Mouse (Mus musculus) B cell, adult (primary cell): ENCODE measurements around the gene 2610507B11Rik. TPM values are rescaled to one million over a fixed set of nuclear protein-coding genes. Genes with fewer than 3 reads are reported as not detected.

ENCODE experiments used
- total RNA-seq: library from RNA; stranded (reverse); gene quantifications from 4 replicates; pipeline ENCODE4 v1.2.4, GENCODE M21; 2023; ENCODE audit not compliant: inconsistent age

2610507B11Rik gene
- total RNA-seq = 109 to 122 TPM (median 117 TPM) in 4 replicates

GRCm38 (mm10) chr11:78261380-78262352 is at the start of gene 2610507B11Rik:
Gene 2610507B11Rik, plus strand, starts transcription at chr11:78261752.

GRCm38 (mm10) chr11:78245627-78246317 is 15.8 kb upstream of the 2610507B11Rik start, which contains the start of the genes Sdf2 and Supt6:
Gene Sdf2, plus strand, starts transcription at chr11:78245746.
Gene Supt6, minus strand, starts transcription at chr11:78245987.

GRCm38 (mm10) chr11:78290654-78291053 is 29.1 kb downstream of the 2610507B11Rik start, which contains the start of gene BC030499:
Gene BC030499, plus strand, starts transcription at chr11:78290841.

DNA sequence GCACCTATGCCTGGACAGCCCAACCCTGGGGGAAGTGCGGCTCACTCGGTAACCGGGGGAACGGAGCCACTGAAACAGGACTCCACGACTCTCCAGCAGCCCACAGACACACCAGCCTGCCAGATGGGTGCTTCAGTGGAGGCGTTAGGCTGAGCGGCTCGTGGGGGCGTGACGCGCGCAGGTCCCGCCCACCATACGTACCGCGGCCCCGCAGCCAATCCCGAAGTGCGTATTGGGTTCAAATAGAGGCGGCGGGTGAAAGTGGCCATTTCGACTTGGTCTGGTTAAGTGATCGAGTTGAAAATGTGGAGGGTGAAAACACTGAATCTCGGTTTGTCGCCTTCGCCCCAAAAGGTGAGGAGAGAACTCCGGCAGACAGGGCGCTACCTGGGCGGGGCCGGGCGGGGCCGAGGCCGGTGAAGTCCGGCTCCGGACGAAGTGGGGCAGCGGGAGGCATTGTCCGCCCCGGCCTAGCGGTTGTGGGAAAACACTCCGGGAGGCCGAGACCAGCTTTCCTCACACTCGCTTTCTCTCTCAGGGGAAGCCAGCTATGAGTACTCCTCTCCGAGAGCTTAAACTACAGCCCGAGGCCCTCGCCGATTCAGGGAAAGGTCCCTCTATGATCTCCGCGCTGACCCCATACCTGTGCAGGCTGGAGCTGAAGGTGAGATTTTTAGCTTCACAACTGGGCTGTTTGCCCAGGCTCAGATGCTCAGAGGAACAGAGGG is 40.0 kb downstream of the 2610507B11Rik start, which contains the start of gene Spag5:
Gene Spag5, plus strand, starts transcription at position 173 of the 728 bp plus-strand sequence.

DNA sequence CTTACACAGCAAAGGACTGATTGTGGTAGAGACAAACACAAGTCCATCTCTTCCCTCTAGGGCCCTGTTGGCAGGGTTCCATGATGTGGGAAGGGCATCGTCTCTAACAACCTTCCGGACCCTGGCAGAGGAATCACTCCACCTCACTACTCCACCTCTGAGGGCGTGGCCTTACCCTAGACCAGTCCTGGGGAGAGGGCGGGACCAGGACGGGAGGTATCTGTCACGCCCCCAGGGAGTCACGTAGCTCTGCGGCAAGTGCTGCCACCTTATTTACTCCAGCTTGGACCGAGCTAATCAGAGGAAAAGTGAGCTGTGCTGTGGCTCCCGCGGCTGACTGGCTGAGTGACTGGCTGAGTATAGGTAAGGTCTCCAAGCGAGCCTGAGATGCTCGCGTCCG is 61.3 kb downstream of the 2610507B11Rik start, which contains the start of gene Aldoc:
Gene Aldoc, plus strand, starts transcription at position 109 of the 400 bp plus-strand sequence.

GRCm38 (mm10) chr11:78327634-78328511 is 66.3 kb downstream of the 2610507B11Rik start, which contains the start of gene Pigs:
Gene Pigs, plus strand, starts transcription at chr11:78328415.

Other genes with a start within 250 kb of the 2610507B11Rik start
- gene Dhrs13, start 229.5 kb upstream of the 2610507B11Rik start, total RNA-seq = 0.66 to 1.5 TPM (median 0.91 TPM) in 4 replicates
- 9.9 to 15.5 TPM (median 14.6 TPM) in 4 replicates for gene Flot2, start 223.8 kb upstream of the 2610507B11Rik start, total RNA-seq
- 25.0 to 26.8 TPM (median 26.0 TPM) in 4 replicates for gene Eral1, start 181.4 kb upstream of the 2610507B11Rik start, total RNA-seq
- gene Fam222b, start 167.1 kb upstream of the 2610507B11Rik start, total RNA-seq = 13.5 to 15.4 TPM (median 14.2 TPM) in 4 replicates
- gene Traf4, start 96.2 kb upstream of the 2610507B11Rik start, total RNA-seq = 48.0 to 55.4 TPM (median 52.7 TPM) in 4 replicates
- gene Nek8, start 85.1 kb upstream of the 2610507B11Rik start, total RNA-seq = 15.4 to 24.4 TPM (median 18.0 TPM) in 4 replicates
- gene Tlcd1, start 85.0 kb upstream of the 2610507B11Rik start, total RNA-seq = 4.0 to 5.8 TPM (median 5.6 TPM) in 4 replicates
- gene Rpl23a, start 78.2 kb upstream of the 2610507B11Rik start, total RNA-seq = 2,508 to 2,612 TPM (median 2,568 TPM) in 4 replicates
- 0.99 to 1.9 TPM in 2 of 4 replicates, not detected in the others for gene Rab34, start 73.3 kb upstream of the 2610507B11Rik start, total RNA-seq
- gene Proca1, start 68.4 kb upstream of the 2610507B11Rik start, total RNA-seq = not detected in 4 replicates
- gene Sdf2, start 16.0 kb upstream of the 2610507B11Rik start, total RNA-seq = 55.1 to 64.3 TPM (median 58.4 TPM) in 4 replicates
- 68.6 to 78.0 TPM (median 72.8 TPM) in 4 replicates for gene Supt6, start 15.8 kb upstream of the 2610507B11Rik start, total RNA-seq
- 1.3 to 2.3 TPM (median 2.0 TPM) in 4 replicates for gene BC030499, start 29.1 kb downstream of the 2610507B11Rik start, total RNA-seq
- 2.5 to 6.3 TPM (median 4.3 TPM) in 4 replicates for gene Spag5, start 39.8 kb downstream of the 2610507B11Rik start, total RNA-seq
- 34.3 to 36.6 TPM (median 35.0 TPM) in 4 replicates for gene Aldoc, start 61.2 kb downstream of the 2610507B11Rik start, total RNA-seq
- gene Pigs, start 66.7 kb downstream of the 2610507B11Rik start, total RNA-seq = 53.8 to 62.9 TPM (median 56.3 TPM) in 4 replicates
- 55.4 to 61.9 TPM (median 57.2 TPM) in 4 replicates for gene Unc119, start 81.7 kb downstream of the 2610507B11Rik start, total RNA-seq
- not detected in 4 replicates for gene Foxn1, start 124.8 kb downstream of the 2610507B11Rik start, total RNA-seq
- gene Slc13a2, start 160.5 kb downstream of the 2610507B11Rik start, total RNA-seq = not detected in 4 replicates
- gene Slc46a1, start 203.9 kb downstream of the 2610507B11Rik start, total RNA-seq = 0.36 to 2.1 TPM (median 0.70 TPM) in 4 replicates
- gene Sarm1, start 236.0 kb downstream of the 2610507B11Rik start, total RNA-seq = 2.1 to 2.7 TPM (median 2.3 TPM) in 4 replicates
- not detected in 4 replicates for gene Vtn, start 237.3 kb downstream of the 2610507B11Rik start, total RNA-seq
- not detected in 4 replicates for gene Sebox, start 241.7 kb downstream of the 2610507B11Rik start, total RNA-seq